Mouse (Mus musculus) left cerebral cortex, adult 2 months (tissue): Measurements from ENCODE around the gene Dusp14. TPM values are rescaled to one million over a fixed set of nuclear protein-coding genes. Genes with fewer than 3 reads are reported as not detected.
A peak's percentile ranks its signal among the peaks of the same experiment; 100 is the strongest.

Source experiments
- DNase-seq, 2 experiments: peaks; one replicate each; pipeline ENCODE4 v3.0.0; 2021 to 2022; ENCODE audit warnings: low spot score in 2 of 2, mixed read lengths in 1 of 2; ENCODE audit errors: extremely low spot score in 1 of 2
- H3K27ac ChIP-seq: fragments of 200-600 bp; 2 replicates; pipeline ENCODE4 v1.8.1; 2022
- H3K4me3 ChIP-seq: fragments of 200-600 bp; 2 replicates; pipeline ENCODE4 v1.8.1; 2022
- CTCF ChIP-seq: fragments of 200-600 bp; IDR thresholded peaks from 2 replicates; pipeline ENCODE4 v1.8.1; 2022; ENCODE audit warnings: antibody characterized with exemption, mild to moderate bottlenecking, moderate library complexity
- intact Hi-C: fragments of 180-260 bp; cut with DNase I; formaldehyde crosslinking; loops from one replicate; pipeline ENCODE4 v1.15.1; 2025
- total RNA-seq, 2 experiments: library from RNA; stranded (reverse); gene quantifications; 2 replicates each; pipeline ENCODE4 v1.2.3; 2021

The Dusp14 gene
- total RNA-seq, 2 experiments from 2014 or later: 80.7 to 92.7 TPM

DNA sequence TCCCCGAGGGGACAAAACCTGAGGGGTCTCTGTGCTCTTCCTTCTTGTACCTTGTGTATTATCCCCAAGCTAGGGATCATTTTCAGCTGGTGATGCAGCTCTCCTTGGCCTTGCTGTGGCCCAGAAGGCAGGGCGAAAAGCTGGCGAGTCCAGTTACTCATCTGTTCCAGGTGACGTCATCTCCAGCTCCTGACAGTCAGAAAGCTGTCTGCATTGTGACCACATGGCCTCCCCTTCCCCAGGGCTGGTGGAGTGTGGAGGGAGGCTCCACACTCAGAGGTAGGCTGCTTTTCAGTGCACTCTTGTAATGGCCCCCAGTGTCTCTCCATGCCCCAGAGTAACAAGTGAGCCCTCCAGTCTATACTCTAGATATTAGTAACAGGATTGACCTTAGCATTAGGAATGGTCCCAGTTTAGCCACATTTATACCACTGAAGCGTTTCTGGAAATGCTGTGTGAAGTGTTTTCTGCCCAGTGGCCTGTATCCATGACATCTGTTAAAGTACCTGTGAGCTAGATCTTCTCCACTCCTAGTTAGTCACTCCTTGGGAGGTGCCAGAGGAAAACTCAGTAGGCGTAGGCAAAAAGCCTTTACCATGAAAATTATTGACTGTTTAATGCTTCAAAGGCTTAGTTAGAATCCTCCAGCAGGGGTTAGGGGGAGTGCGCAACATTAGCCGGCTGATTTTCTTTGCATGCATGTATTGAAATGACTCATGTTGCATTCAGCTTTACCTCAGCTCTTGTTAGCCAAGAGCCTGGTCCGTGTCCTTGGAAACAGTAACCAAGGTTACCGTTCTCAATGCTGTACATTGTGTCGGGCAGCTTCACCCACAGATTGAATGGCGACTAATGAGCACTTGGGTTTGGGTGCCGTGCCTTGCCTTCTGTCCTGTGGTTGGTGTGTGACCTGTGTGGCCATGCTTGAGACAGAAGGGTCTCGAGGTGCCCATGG lies 26.0 kb downstream of the Dusp14 start:
- no peak overlapping the region for H3K4me3 ChIP-seq
- TF ChIP-seq CTCF: peak; percentile 5
- intact Hi-C loops: no loop called here
- DNase-seq: peak; percentile 43 to 60
- peak overlapping the region; percentile 90 for H3K27ac ChIP-seq

DNA sequence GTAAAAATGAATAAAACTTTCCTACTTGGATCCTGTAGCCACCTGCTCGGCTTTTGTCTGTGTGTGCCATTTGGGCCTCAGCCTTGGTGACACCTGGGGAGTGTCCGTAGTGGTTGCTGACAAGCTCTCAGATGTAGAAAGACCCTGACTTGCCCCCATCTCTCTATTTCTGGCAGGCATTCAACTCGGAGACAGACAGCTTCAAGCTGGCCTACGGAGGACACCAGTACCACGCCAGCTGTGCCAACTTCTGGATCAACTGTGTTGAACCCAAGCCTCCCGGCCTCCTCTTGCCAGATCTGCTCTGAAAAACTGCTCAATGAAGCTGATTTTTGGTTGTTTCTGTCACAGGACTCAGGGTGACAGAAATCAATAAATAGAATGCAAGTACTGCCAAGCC lies 28.4 kb downstream of the Dusp14 start:
- intact Hi-C loops: no loop called here
- H3K27ac ChIP-seq: no peak overlapping the region

DNA sequence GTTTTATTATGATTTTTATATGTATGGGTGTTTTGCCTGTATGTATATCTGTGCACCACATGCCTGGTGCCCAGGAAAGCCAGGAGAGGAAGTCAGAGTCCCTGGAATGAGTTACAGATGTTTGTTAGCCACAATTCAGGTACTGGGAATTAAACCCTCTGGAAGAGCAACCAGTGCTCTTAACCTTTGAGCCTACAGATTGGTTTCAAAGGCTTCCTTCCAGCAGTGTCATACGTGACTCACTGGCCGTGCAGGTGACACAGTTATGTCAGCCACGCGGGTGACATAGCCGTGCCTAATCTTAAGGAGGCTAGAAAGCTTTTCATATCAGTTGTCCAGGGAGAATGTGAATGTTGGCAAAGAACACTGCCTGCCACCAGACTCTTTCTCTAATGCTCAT lies 35.4 kb downstream of the Dusp14 start:
- Histone ChIP-seq H3K4me3 (no peak overlapping the region), H3K27ac (no peak overlapping the region)
- intact Hi-C loops: loop anchor here (5.0 kb wide), 2 partner anchors 71 to 246 kb away; partner anchors contain the start of gene Synrg
- no peak for DNase-seq
- TF ChIP-seq CTCF: no peak

More for the DNA sequence above, 28.4 kb downstream of the Dusp14 start:
- DNase-seq: no peak
- no peak for TF ChIP-seq CTCF
- H3K4me3 ChIP-seq: no peak overlapping the region

DNA sequence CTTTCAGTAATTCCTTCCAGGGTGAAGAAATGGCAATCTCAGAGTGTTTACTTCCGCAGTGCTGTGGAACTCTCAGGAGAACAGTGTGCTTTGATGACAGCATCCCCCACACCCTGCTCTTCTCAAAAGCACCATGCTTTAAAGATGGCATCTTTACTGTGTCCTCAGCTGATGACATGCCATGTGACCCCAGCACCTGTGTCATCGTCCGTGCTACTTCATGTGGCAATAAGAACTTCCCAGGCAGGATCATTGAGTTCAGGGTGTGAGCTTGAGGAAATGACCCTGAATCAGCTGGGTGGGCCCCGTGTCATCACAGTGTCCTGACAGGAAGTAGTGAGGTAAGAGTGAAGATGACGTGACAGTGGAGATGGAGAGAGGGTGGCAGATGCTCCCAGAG lies 36.5 kb downstream of the Dusp14 start:
- intact Hi-C loops: loop anchor here (5.0 kb wide), 2 partner anchors 70 to 245 kb away; partner anchors contain the start of gene Synrg
- no peak for DNase-seq
- TF ChIP-seq CTCF: no peak
- no peak overlapping the region for H3K27ac ChIP-seq
- no peak overlapping the region for H3K4me3 ChIP-seq

DNA sequence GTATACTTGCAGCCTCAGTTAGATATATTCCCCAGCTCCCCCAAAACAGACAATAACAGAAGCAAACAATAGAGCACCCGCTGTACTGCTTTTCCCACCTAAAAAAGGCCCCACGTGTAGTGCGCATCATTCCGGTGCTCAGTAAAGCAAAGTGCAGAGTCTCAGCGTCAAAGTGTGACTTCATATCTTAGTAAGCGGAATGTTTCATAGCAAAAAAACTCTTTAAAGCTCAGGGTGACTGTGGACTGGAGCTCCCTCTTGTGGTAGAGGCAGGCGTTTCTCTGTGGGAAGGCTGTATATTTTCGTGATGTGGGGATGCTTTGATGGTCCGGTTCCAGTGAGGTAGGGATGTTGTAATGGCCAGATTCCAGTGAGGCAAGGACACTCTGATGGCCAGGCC lies 37.1 kb downstream of the Dusp14 start:
- intact Hi-C loops: loop anchor here (5.0 kb wide), 2 partner anchors 70 to 245 kb away; partner anchors contain the start of gene Synrg
- peak; percentile 90 for TF ChIP-seq CTCF
- no peak overlapping the region for H3K4me3 ChIP-seq
- DNase-seq: peak; percentile 60 to 69
- no peak overlapping the region for H3K27ac ChIP-seq

DNA sequence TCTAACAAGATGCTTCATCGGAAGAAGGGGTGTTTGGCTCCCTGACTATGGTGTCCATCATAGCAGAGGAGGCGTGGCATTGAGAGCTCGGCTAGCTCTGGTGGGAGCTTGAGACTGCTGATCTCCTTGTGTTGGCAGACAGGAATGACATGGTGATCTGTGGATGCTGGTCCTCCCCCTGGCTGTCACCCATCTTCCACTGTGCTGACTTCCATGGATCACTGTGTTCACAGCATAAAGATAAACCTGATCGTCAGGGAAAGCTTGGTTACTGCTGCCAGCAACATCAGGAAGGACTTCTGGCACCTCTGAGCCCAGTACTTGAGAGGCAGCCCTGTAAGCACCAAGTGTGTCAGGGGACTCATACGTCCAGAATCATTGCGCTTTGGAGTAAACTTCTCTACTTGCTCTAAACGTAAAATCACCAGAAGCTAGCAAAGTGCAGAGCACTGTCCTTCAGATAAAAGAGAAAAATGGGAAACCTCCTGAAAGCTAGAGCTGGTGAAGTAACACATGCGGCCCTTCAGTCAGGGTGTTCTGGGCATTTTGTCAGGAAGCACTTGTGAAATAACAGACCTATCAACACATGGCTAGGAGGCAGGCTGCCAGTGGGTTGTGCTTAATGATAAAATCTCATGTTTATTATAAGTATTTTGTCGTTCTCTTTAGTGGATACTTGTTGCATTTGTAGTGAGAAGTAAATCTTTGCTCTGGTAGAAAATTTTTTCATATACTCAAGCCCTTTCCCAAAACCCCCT lies 40.6 kb downstream of the Dusp14 start:
- no peak for TF ChIP-seq CTCF
- no peak overlapping the region for H3K27ac ChIP-seq
- no peak for DNase-seq
- H3K4me3 ChIP-seq: no peak overlapping the region
- intact Hi-C loops: no loop called here

DNA sequence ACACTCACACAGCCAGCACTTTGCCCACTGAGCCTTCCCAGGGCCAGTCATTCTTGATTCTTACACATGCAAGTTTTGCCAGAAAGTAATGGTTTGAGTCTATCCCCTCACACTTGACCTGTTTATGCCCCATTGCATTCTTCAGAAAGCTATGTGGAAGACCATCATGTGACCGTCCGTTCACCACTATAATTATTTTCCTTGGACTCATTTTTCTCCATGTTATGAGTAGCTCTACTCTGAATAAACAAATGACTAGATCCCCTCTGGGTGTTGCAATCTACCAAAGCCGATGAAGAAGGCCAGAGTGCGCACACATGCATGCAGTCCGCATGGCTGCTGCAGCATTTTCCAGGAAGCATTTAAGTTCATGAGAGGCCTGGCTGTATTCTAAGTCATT lies 41.8 kb downstream of the Dusp14 start:
- TF ChIP-seq CTCF: no peak
- Histone ChIP-seq H3K4me3 (no peak overlapping the region), H3K27ac (no peak overlapping the region)
- intact Hi-C loops: no loop called here
- DNase-seq: no peak

DNA sequence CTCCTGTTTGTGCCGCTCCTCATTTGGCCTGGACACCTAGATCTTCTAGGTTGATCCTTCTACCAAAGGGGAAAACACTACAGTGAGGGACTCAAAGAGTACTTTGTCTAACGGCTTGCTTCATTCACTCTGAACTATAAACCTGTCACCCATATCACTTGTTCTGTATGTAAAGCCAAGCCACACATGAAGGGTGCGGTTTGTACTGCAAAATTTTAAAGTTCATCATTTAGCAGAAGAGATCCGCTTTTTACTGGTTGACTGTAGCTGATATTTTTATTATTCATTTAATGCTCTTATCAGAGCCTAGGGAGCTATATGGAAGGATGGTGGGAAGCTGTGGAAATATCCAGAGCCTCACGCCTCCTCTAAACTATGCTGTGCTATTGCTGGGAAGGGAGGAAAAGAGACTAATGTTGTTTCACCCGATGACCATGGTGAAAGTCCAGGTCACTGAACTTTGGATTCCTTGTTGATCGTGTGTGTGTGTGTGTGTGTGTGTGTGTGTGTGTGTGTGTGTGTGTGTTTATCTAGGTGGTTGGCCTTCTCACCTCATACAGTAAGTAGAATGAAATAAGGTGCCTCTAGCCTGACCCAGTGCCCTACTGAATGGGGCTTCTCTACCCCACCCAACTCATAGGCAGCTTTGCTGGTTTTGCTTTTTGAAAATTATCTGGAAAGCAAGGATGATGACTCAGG lies 52.1 kb downstream of the Dusp14 start:
- TF ChIP-seq CTCF: no peak
- Histone ChIP-seq H3K4me3 (no peak overlapping the region), H3K27ac (no peak overlapping the region)
- no peak for DNase-seq
- intact Hi-C loops: no loop called here

DNA sequence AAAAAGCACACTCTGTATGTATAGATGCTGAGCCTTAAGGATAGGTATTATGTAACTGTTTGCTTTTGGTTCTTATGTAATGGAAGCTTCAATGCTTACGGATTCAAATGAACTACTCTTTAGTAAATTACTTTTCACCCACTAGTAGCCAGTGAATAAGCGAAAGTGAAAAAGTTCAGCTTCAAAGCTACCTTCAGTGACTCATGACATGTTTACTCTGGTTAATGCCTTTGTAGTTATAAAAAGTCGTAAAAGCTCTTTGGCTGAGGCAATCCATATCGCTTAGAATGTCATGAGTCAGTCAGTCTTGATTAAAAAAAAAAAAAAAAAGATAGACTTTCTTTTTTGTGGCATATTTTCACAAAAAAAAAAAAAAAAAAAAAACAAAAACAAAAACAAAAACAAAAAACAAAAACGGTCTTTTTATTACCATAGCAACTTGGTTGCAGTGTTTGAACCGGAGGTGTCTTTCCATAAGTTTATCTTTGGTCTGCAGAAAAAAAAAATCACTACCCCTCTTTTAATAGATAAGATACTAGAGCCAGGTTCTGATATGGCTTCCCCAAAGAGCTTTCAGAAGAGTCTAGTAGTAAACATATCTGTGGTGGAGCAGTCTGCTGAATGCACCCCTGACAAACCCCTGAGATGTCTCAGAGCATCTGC lies 52.8 kb downstream of the Dusp14 start:
- no peak overlapping the region for H3K27ac ChIP-seq
- no peak for DNase-seq
- H3K4me3 ChIP-seq: no peak overlapping the region
- TF ChIP-seq CTCF: no peak
- intact Hi-C loops: no loop called here

DNA sequence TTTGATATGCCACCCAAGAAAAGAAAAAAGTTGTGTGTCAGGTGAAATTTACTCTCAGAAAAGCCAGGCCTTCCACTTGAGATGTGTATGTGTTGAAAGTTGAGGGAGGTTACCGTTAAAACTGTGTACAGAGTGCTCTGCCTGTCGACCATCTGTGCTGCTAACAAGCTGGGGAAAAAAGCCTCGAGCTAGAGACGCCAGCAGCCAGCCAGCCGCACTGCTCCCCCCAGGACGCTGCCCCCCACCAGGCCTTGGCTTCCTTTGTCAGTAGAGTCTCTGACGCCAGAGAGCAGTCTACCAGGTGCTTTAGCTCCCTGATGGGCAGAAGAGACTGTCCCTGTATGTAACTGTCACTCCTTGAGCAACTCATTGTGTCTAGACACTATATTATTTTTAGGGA lies 56.0 kb downstream of the Dusp14 start:
- DNase-seq: peak; percentile 24 to 32
- H3K4me3 ChIP-seq: no peak overlapping the region
- TF ChIP-seq CTCF: no peak
- intact Hi-C loops: loop anchor here (5.0 kb wide), 1 partner anchor 51 kb away; the partner anchor contains the start of gene Synrg
- peak overlapping the region; percentile 53 for H3K27ac ChIP-seq

DNA sequence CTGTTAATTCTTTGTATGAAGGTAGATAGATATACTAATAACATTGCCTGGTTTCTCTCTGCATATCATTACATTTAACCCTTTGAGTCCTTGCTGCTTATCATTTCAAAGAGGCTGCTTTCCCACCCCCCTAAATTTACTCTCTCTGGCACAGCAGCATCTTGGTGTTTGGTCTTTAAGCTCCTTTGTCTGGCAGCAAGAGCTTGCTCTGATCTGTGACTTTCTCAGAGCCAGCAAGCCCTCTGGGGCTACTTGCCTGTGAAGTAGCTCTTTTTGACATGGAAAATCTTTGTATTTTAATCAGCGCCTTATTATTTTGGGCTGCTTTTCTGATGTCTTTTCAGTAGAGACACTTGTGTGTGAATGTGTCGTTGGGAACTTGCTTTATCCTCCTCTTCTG lies 57.5 kb downstream of the Dusp14 start:
- no peak for TF ChIP-seq CTCF
- Histone ChIP-seq H3K4me3 (no peak overlapping the region), H3K27ac (no peak overlapping the region; the same call in 1 of the 2 replicates)
- intact Hi-C loops: loop anchor here (5.0 kb wide), 1 partner anchor 49 kb away; the partner anchor contains the start of gene Synrg
- no peak for DNase-seq
